Mouse (Mus musculus): ENCODE measurements around the gene Caly.
A peak's percentile ranks its signal among the peaks of the same experiment; 100 is the strongest.

DNA sequence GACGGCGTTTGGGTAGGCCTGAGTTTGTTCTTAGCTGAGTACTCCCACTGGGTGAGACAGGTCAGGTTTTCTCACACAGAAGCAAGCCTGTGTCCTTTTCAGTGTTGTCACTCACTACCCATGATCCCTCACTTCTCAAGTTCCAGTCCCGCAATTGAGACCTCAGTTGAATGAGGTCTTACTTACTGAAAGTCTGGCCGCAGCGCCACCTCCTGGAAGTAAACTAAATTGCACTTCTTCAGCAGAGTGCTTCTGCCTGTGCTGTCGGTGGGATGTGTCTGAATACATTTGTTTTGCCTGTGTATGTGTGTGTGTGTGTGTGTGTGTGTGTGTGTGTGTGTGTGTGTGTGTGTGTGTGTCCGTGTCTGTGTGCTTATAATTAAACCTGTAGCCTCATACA, 19.3 kb downstream of the Caly start:
- peak; percentile 59; the same call in 1 of the 2 replicates for TF ChIP-seq CTCF (IDR thresholded peaks at IDR 0.05; ENCODE audit: extremely low read depth, insufficient read depth, insufficient read length, insufficient replicate concordance)
- TF ChIP-seq POLR2A (IDR thresholded peaks at IDR 0.05; ENCODE audit: low read depth, low read length) = no peak

Data from spleen, adult 2 months (tissue).